Mouse (Mus musculus) cerebellum, adult 2 months (tissue): ENCODE data around the gene Slc16a12. TPM values are rescaled to one million over a fixed set of nuclear protein-coding genes. Genes with fewer than 3 reads are reported as not detected.
"Not testable (repeated sequence)": the region's sequence is repeated elsewhere in the genome, so short reads cannot be mapped to it uniquely, and the experiment has no call there.

Source experiments
- DNase-seq, 2 experiments: peaks; one replicate each; pipeline ENCODE4 v3.0.0; 2021
- H3K27ac ChIP-seq: fragments of 200-500 bp; 2 replicates; pipeline ENCODE4 v1.5.1; 2012; ENCODE audit warnings: low read length, control low read depth, inconsistent platforms; ENCODE audit not compliant: insufficient read depth
- H3K27me3 ChIP-seq: fragments of 200-500 bp; 2 replicates; pipeline ENCODE4 v1.6.1; 2012; ENCODE audit warnings: inconsistent platforms, mild to moderate bottlenecking, low read length, moderate library complexity; ENCODE audit not compliant: control insufficient read depth, insufficient read depth
- H3K4me1 ChIP-seq: fragments of 200-500 bp; 2 replicates; pipeline ENCODE4 v1.6.1; 2011; ENCODE audit warnings: low read length; ENCODE audit not compliant: control insufficient read depth, insufficient read depth
- H3K4me3 ChIP-seq: fragments of 200-500 bp; replicated peaks from 2 replicates; pipeline ENCODE3; 2011; ENCODE audit warnings: mild to moderate bottlenecking, low read depth, low read length, control low read depth; ENCODE audit not compliant: insufficient read depth
- CTCF ChIP-seq: fragments of 200-500 bp; IDR thresholded peaks from 2 replicates; pipeline ENCODE4 v1.5.1; 2011; ENCODE audit warnings: low read depth, mild to moderate bottlenecking, control low read depth, low read length, moderate library complexity, borderline replicate concordance; ENCODE audit not compliant: insufficient read depth
- POLR2A ChIP-seq: fragments of 200-500 bp; IDR thresholded peaks from 2 replicates; pipeline ENCODE4 v1.6.1; 2011; ENCODE audit warnings: low read length, control low read depth, borderline replicate concordance; ENCODE audit not compliant: insufficient read depth
- WGBS: fragments of 180-500 bp; shearing (Covaris S2); methylation state at CpG from one replicate; pipeline ENCODE4 v1.1.7; 2018; 5-methylcytosine and 5-hydroxymethylcytosine counted together
- polyA plus RNA-seq: library from polyadenylated mRNA; depleted of rRNA; stranded (reverse); fragments of >200 nt; gene quantifications from 2 replicates; pipeline ENCODE4 v1.2.3, GENCODE M21; 2012

Gene Slc16a12
- polyA plus RNA-seq, 1 experiment = 1.3 TPM

DNA sequence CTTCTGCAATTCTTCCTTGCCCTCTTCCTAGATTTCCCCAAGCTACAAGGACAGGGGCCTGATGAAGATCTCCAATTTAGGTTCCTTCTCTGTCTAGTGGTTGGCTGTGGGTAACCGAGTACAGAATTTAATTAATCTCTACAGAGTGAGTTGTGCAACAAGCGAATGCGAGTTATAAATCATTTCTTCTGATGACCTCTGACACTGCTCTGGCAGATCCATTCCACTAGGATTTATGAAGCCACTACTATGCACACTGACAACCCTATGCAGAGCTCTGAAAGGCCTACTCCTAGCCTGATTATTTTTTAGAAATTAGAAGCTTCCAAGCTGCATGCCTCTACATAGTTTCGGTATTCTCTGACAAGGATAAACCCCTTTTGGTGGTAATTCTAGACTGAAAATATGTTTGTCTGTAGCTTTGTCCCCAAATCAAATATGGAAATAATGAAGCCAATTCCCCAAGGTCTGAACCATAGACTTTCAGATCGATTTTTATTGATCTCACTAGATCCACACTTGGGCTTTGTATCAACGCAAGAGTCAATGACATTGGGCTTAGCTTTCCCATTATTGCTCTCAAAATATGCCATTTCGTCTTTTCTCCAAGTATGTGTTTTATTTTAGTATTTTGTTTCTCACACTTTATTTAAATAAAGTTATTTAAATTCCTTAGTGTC is 9.6 kb upstream of the Slc16a12 start:
- Histone ChIP-seq H3K4me1 (no peaks in the 10 kb centered on the region), H3K27me3 (no peaks in the 10 kb centered on the region), H3K27ac (no peak overlapping the region), H3K4me3 (no peak overlapping the region)
- 90% methylated on average over 7 of the region's 7 CpGs for WGBS
- TF ChIP-seq CTCF = no peak
- no peak for TF ChIP-seq POLR2A
- DNase-seq = no peak

DNA sequence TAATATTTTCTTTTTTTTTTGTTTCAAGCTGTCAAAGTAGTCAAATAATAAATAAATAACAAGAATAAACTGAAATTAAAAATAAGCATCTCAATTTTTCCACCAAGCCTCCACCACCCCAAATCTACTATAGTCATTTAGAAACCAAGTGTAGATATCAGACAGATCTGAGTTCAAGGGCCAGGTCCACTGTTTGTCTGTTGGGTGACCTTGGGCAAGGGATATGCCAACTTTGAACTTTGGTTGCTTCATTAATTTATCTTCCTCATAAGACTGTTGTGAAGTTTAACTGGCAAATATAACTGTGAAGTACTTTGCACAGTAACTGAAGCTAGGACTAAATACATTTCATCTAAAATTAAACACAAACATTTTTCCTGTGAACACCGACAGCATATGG is 8.6 kb upstream of the Slc16a12 start:
- TF ChIP-seq POLR2A (no peak), CTCF (no peak)
- H3K27me3 ChIP-seq = no peaks in the 10 kb centered on the region
- no peak overlapping the region for H3K4me3 ChIP-seq
- no peak overlapping the region for H3K27ac ChIP-seq
- no peak for DNase-seq
- WGBS = 93% methylated on average over 1 of the region's 1 CpGs
- H3K4me1 ChIP-seq = no peaks in the 10 kb centered on the region

DNA sequence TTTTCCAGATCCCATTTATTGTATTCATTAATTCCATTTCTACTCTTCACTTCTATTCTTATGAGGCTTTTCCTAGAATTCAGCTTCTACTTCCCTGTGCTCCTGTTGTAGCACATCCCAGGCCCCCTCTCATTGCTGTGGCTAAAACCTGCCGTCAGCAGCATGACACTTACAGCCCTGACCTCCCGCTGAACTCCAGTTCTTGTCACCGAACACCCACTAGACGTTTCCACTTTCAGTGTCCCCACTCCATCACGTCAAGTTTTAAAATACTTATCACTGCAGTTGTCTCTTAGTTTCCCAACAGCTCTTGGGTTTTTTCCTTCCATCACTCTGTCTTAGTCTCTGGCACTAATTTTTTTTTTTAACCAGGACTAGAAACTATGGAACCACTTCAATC is 6.2 kb upstream of the Slc16a12 start:
- no peak overlapping the region for H3K27ac ChIP-seq
- H3K4me3 ChIP-seq = no peak overlapping the region
- WGBS = 73% methylated on average over 5 of the region's 5 CpGs
- H3K4me1 ChIP-seq = no peaks in the 10 kb centered on the region; the same call in 1 of the 2 replicates
- no peaks in the 10 kb centered on the region for H3K27me3 ChIP-seq
- TF ChIP-seq POLR2A = no peak
- no peak for TF ChIP-seq CTCF
- DNase-seq = no peak

DNA sequence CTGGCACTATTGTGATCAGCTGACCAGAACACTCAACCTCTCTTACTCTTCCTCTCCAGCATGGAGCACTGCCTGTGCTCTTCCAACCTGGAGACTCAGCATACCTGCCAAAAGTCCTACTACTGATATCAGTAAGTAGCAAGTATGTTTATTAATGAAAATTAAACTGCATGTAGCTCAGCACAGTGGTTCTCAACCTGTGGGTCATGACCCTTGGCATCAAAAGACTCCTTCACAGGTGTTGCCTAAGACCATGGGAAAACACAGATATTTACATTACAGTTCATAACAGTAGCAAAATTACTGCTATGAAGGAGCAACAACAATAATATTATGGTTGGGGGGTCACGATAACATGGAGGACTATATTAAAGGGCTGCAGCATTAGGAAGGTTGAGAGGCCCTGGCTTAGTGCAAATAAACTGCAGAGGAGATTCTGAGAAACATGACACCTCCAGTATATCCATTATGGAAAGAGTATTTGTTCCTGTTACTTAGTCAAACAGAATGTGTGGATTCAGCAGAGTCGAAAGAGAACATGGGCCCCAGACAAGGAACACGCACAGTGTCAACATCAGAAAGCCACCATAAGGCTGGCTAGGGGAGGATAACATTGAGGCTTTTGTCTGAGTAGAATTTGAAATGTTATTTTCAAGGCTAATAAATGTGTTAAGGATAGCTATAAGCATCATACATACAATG is 5.5 kb upstream of the Slc16a12 start:
- Histone ChIP-seq H3K4me1 (no peaks in the 10 kb centered on the region; the same call in 1 of the 2 replicates), H3K4me3 (no peak overlapping the region), H3K27ac (no peak overlapping the region), H3K27me3 (no peaks in the 10 kb centered on the region)
- 93% methylated on average over 3 of the region's 3 CpGs for WGBS
- no peak for DNase-seq
- TF ChIP-seq CTCF (no peak), POLR2A (no peak)

DNA sequence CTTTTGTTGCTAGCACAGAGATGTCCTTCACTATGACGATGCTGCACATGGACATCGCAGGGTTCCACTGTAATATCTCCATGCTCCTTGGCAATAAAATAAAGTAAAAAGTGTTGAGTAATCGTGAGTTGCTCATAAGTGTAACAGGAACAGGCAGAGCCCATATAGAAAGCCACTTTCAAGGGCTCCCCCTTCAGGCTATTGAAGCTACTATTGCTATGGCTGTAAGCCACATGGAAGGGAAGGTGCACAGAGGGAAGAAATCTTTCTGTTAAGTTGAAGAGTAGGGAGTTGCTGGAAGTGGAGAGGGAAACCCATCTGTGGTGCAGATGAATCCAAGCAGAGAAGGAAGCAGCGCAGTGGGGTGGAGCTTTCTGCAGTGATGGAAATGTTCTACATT is 4.1 kb upstream of the Slc16a12 start:
- no peak for TF ChIP-seq POLR2A
- no peak for TF ChIP-seq CTCF
- Histone ChIP-seq H3K27ac (no peak overlapping the region), H3K4me1 (no peaks in the 10 kb centered on the region; the same call in 1 of the 2 replicates), H3K27me3 (no peaks in the 10 kb centered on the region), H3K4me3 (no peak overlapping the region)
- DNase-seq = no peak
- WGBS = 70% methylated on average over 4 of the region's 4 CpGs

DNA sequence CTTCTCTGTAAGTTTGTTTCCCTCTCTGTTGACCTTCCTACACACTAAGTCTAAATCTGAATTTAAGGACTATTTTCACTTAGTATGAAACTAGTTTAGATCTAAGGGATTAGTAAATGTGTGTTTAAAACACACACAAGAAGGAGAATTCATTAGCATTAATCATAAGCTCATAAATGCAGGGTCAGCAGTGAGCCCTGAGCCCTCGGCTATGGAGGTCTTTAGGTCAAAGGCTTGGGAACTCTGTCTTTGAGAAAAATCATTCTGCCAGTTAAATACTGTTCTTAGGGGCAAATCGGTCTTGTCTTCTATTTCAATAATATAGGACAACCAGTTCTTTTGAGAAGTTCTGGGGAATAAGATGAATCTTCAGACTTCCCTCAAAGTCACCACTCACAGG is 1.9 kb upstream of the Slc16a12 start:
- no peak for DNase-seq
- no peak overlapping the region for H3K4me3 ChIP-seq
- H3K27ac ChIP-seq = no peak overlapping the region
- H3K4me1 ChIP-seq = no peaks in the 10 kb centered on the region; the same call in 1 of the 2 replicates
- 88% methylated on average over 2 of the region's 2 CpGs for WGBS
- H3K27me3 ChIP-seq = no peaks in the 10 kb centered on the region
- TF ChIP-seq CTCF = no peak
- TF ChIP-seq POLR2A = no peak

DNA sequence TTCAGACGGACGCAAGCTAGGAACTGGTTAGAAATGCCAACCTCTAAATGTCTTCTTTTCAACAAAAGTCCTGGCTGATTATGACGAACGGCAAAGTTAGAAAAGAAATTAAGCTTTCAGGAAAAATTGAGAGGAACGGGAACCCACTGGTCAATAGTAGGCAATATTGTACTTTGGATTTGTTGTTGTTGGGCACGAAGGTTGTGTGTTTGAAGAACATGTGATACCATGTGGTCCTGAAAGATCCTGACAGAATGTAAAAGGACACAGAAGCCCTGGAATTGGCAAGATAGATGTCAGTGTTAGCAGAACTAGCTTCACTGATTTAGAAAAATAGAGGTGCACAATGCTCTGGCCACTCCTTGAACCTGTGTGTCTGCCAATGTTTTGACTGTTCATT is 880 bp upstream of the Slc16a12 start:
- WGBS = 97% methylated on average over 6 of the region's 6 CpGs
- H3K4me3 ChIP-seq, H3K27ac ChIP-seq, H3K4me1 ChIP-seq, H3K27me3 ChIP-seq, DNase-seq: not testable (repeated sequence)

DNA sequence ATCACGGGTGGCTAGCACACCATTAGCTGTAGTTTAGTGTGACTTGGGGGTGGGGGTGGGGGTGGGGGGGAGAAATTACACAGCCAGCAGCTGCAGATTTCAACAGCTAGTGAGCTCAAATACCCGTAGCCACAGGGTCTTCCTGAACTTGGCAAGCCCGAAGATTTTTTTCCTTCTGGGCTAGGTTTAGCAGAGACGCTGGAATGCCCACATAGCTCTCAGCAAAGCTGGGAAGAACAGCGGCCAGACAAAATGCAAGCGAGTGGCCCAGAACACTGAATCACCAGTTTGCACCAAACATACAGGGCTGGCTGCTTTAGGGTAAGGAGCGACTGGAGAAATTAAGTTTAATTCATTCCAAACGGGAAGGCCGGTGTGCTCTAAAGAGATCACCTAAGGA is 888 bp downstream of the Slc16a12 start:
- TF ChIP-seq POLR2A (no peak), CTCF (no peak)
- H3K4me1 ChIP-seq = no peaks in the 10 kb centered on the region; the same call in 1 of the 2 replicates
- H3K4me3 ChIP-seq = no peak overlapping the region
- no peaks in the 10 kb centered on the region for H3K27me3 ChIP-seq
- no peak overlapping the region for H3K27ac ChIP-seq
- no peak for DNase-seq
- 7% methylated on average over 9 of the region's 9 CpGs for WGBS
